Mouse (Mus musculus) stomach, embryonic 14.5 days (tissue): Measurements from ENCODE around the gene Cadps2. TPM values are rescaled to one million over a fixed set of nuclear protein-coding genes. Genes with fewer than 3 reads are reported as not detected.

Experiments used
- ATAC-seq: fragments of 200-750 bp; cut with Nextera tagmentation; 2 replicates; pipeline ENCODE4 v1.8.0; 2017; ENCODE audit warnings: low read depth, moderate TSS enrichment; ENCODE audit not compliant: insufficient number of reproducible peaks, insufficient read depth, low FRiP score
- H3K27ac ChIP-seq: fragments of 300-500 bp; sonication (generic); 2 replicates; pipeline ENCODE4 v1.5.1; 2014; ENCODE audit warnings: mild to moderate bottlenecking, low read length, moderate library complexity, mixed read lengths
- H3K27me3 ChIP-seq: fragments of 300-500 bp; sonication (generic); 2 replicates; pipeline ENCODE4 v1.6.1; 2014; ENCODE audit warnings: low read length, control low read depth, mixed read lengths; ENCODE audit not compliant: control insufficient read depth, insufficient read depth
- H3K36me3 ChIP-seq: fragments of 300-500 bp; sonication (generic); 2 replicates; pipeline ENCODE4 v1.6.1; 2014; ENCODE audit warnings: mild to moderate bottlenecking, control low read depth, low read length, moderate library complexity, mixed read lengths; ENCODE audit not compliant: control insufficient read depth, insufficient read depth
- H3K4me1 ChIP-seq: fragments of 300-500 bp; sonication (generic); 2 replicates; pipeline ENCODE4 v1.6.1; 2014; ENCODE audit warnings: low read length, control low read depth, mixed read lengths; ENCODE audit not compliant: control insufficient read depth, insufficient read depth
- H3K4me2 ChIP-seq: fragments of 300-500 bp; sonication (generic); replicated peaks from 2 replicates; pipeline ENCODE4 v1.6.1; 2014; ENCODE audit warnings: low read depth, low read length, control low read depth
- H3K4me3 ChIP-seq: fragments of 300-500 bp; sonication (generic); 2 replicates; pipeline ENCODE4 v1.5.1; 2014; ENCODE audit warnings: low read depth, low read length, control low read depth
- H3K9ac ChIP-seq: fragments of 300-500 bp; sonication (generic); replicated peaks from 2 replicates; pipeline ENCODE4 v1.6.1; 2014; ENCODE audit warnings: low read depth, mild to moderate bottlenecking, control low read depth, low read length, moderate library complexity, mixed read lengths
- H3K9me3 ChIP-seq: fragments of 300-500 bp; sonication (generic); 2 replicates; pipeline ENCODE4 v1.6.1; 2016; ENCODE audit warnings: low read depth, low read length, control low read depth; ENCODE audit not compliant: control insufficient read depth
- WGBS: fragments of 180-500 bp; shearing (Covaris S2); extraction: QIAGEN DNeasy Blood & Tissue Kit; methylation state at CpG from one replicate; pipeline ENCODE4 v1.1.7; 2014; 5-methylcytosine and 5-hydroxymethylcytosine counted together
- polyA plus RNA-seq: library from polyadenylated mRNA; unstranded; fragments of >200 nt; fragmentation: Nextera tagmentation; extraction: Ambion mirVana; gene quantifications from 2 replicates; pipeline ENCODE4 v1.2.1, GENCODE M21; 2014

The Cadps2 gene
- 2.4 and 4.5 TPM in 2 replicates for polyA plus RNA-seq

GRCm38 (mm10) chr6:23839009-23839811, at the start of gene Cadps2:
Gene Cadps2 (minus strand): TSS chr6:23839421.
- H3K27me3 ChIP-seq, result peaks cover 7% of the 10 kb centered on the region; the same call in 1 of the 2 replicates
- H3K4me2 ChIP-seq, result peak within 1 kb of the TSS; percentile 91
- peak within 1 kb of the TSS; percentile 57 for H3K9ac ChIP-seq
- H3K4me1 ChIP-seq, result no peaks in the 10 kb centered on the region
- H3K4me3 ChIP-seq, result peak within 1 kb of the TSS; percentile 72
- WGBS, result under 1% methylated on average over 111 of the region's 114 CpGs
- H3K9me3 ChIP-seq, result no peaks in the 10 kb centered on the region
- no peak within 1 kb of the TSS for H3K27ac ChIP-seq
- no peaks in the 10 kb centered on the region for H3K36me3 ChIP-seq
- peak; percentile 82 for ATAC-seq

GRCm38 (mm10) chr6:23886418-23886817, 47.2 kb upstream of the Cadps2 start:
- H3K4me2 ChIP-seq, result no peak overlapping the region
- H3K4me1 ChIP-seq, result no peaks in the 10 kb centered on the region
- ATAC-seq, result no peak
- H3K27ac ChIP-seq, result no peak overlapping the region
- WGBS, result 10% methylated on average over 6 of the region's 6 CpGs
- no peaks in the 10 kb centered on the region for H3K27me3 ChIP-seq
- no peak overlapping the region for H3K4me3 ChIP-seq
- H3K9ac ChIP-seq, result no peak overlapping the region
- no peaks in the 10 kb centered on the region for H3K36me3 ChIP-seq
- H3K9me3 ChIP-seq, result no peaks in the 10 kb centered on the region

DNA sequence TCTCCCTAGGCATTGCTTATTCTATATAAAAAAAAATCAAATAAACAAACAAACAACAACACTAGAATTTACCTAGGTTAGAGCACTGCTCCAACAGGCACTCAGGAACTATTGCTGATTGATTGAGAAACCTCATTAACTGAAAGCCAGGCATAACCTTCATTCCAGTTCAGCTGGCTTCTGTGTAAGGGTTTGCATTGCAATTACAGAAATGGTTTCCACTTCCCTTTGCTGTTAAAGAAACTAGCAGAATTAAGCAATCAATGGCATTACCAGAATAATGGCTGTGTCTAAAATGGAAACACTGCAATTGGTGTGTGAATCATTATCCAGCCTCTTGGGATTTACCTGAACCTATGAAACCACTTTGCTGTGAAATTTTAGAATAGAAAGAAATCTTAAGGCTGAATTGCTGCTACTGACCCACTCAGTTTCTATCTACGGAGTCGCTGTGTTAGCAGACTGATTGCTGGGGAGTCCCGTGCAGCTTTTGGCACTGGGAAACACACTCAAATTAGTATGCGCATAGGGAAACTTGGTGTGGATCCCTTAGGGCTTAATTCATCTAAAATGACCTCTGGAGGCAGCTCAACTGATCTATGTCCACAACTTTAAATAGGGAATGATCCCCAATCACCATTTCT, 37.7 kb upstream of the Cadps2 start:
- Histone ChIP-seq H3K4me3 (no peak overlapping the region), H3K27ac (no peak overlapping the region), H3K9ac (no peak overlapping the region), H3K4me2 (no peak overlapping the region), H3K27me3 (no peaks in the 10 kb centered on the region), H3K9me3 (no peaks in the 10 kb centered on the region), H3K36me3 (no peaks in the 10 kb centered on the region), H3K4me1 (no peaks in the 10 kb centered on the region)
- 86% methylated on average over 4 of the region's 4 CpGs for WGBS
- ATAC-seq, result no peak

GRCm38 (mm10) chr6:23876363-23876762, 37.1 kb upstream of the Cadps2 start:
- WGBS, result 65% methylated on average over 4 of the region's 4 CpGs
- no peak for ATAC-seq
- H3K9ac ChIP-seq, result no peak overlapping the region
- H3K27me3 ChIP-seq, result no peaks in the 10 kb centered on the region
- no peak overlapping the region for H3K4me2 ChIP-seq
- H3K4me3 ChIP-seq, result no peak overlapping the region
- H3K36me3 ChIP-seq, result no peaks in the 10 kb centered on the region
- no peak overlapping the region for H3K27ac ChIP-seq
- H3K4me1 ChIP-seq, result no peaks in the 10 kb centered on the region
- no peaks in the 10 kb centered on the region for H3K9me3 ChIP-seq

GRCm38 (mm10) chr6:23873812-23874211, 34.6 kb upstream of the Cadps2 start:
- Histone ChIP-seq H3K4me2 (no peak overlapping the region), H3K4me3 (no peak overlapping the region), H3K4me1 (no peaks in the 10 kb centered on the region), H3K27ac (no peak overlapping the region), H3K9me3 (no peaks in the 10 kb centered on the region), H3K36me3 (no peaks in the 10 kb centered on the region), H3K27me3 (no peaks in the 10 kb centered on the region), H3K9ac (no peak overlapping the region)
- no peak for ATAC-seq
- whole genome bisulfite sequencing, result 88% methylated on average over 4 of the region's 4 CpGs

DNA sequence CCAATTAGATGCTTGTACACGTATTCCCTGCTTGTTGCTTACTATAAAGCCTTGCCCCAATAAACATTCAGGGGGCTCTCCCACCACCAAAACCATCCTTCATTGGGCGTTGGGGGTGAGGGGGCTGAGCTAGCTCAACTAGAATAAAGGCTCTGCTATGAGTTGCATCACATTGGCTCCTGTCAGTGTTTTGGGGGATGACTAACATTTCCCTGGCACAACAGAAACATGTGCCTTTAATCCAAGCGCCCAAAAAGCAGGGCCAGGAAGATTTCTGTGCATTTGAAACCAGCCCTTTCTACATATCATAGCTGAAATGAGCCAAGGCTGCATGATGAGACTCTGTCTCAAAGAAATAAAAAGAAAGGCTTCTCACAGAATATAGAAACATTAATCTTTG, 34.0 kb upstream of the Cadps2 start:
- H3K4me2 ChIP-seq, result no peak overlapping the region
- WGBS, result 83% methylated on average over 3 of the region's 3 CpGs
- no peak for ATAC-seq

GRCm38 (mm10) chr6:23869971-23870370, 30.8 kb upstream of the Cadps2 start:
- no peak overlapping the region for H3K27ac ChIP-seq
- no peak for ATAC-seq

More for the DNA sequence above, 34.0 kb upstream of the Cadps2 start:
- H3K9ac ChIP-seq, result no peak overlapping the region
- H3K4me1 ChIP-seq, result no peaks in the 10 kb centered on the region
- no peak overlapping the region for H3K27ac ChIP-seq
- no peaks in the 10 kb centered on the region for H3K9me3 ChIP-seq
- no peaks in the 10 kb centered on the region for H3K27me3 ChIP-seq
- no peaks in the 10 kb centered on the region for H3K36me3 ChIP-seq
- H3K4me3 ChIP-seq, result no peak overlapping the region

DNA sequence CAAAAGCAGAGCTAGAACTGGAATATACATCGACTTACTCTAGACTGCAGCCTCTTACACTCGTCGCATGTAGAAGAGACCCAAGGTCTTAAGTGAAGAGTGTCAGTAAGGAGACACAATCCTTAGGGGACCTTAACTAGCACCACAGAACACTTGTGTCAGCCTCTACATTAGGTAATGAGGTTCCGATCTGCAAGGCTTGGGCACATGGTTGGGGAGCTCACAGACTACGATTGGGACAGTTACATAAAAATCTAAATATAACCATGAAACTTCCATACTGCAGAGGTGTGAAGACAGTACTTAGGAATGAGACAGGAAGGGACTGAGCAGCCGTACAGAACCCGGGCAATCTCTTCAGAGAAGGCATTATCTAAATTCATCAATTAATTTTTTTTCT, 27.1 kb upstream of the Cadps2 start:
- 87% methylated on average over 7 of the region's 7 CpGs for WGBS
- Histone ChIP-seq H3K9me3 (no peaks in the 10 kb centered on the region), H3K4me1 (no peaks in the 10 kb centered on the region), H3K9ac (no peak overlapping the region), H3K4me3 (no peak overlapping the region), H3K27ac (no peak overlapping the region), H3K27me3 (no peaks in the 10 kb centered on the region), H3K36me3 (no peaks in the 10 kb centered on the region), H3K4me2 (no peak overlapping the region)
- ATAC-seq, result no peak

More at GRCm38 (mm10) chr6:23869971-23870370, 30.8 kb upstream of the Cadps2 start:
- Histone ChIP-seq H3K4me1 (no peaks in the 10 kb centered on the region), H3K9ac (no peak overlapping the region), H3K27me3 (no peaks in the 10 kb centered on the region), H3K4me3 (no peak overlapping the region), H3K9me3 (no peaks in the 10 kb centered on the region), H3K4me2 (no peak overlapping the region), H3K36me3 (no peaks in the 10 kb centered on the region)
